Mouse (Mus musculus): ENCODE results near the gene Hnrnpl.

GRCm38 (mm10) chr7:28825686-28826401 lies 17.5 kb downstream of the Hnrnpl start:
- TF ChIP-seq CTCF (IDR thresholded peaks at IDR 0.05; ENCODE audit: low read depth, low read length): no peak
- TF ChIP-seq POLR2A (IDR thresholded peaks at IDR 0.05; ENCODE audit: insufficient read depth, low read length): no peak
